Mouse (Mus musculus) adrenal gland, postnatal 36 days (tissue): ENCODE measurements at regions not wholly inside any gene's neighbourhood (a gene's known extent, or its start where the extent isn't known, plus 50 kb on each side); places are given as distances from the start of the nearest gene placed in this dataset.

ENCODE experiments used
- DNase-seq, 2 experiments: peaks; one replicate each; pipeline ENCODE4 v3.0.0; 2021; ENCODE audit warnings: mixed read lengths in 1 of 2

DNA sequence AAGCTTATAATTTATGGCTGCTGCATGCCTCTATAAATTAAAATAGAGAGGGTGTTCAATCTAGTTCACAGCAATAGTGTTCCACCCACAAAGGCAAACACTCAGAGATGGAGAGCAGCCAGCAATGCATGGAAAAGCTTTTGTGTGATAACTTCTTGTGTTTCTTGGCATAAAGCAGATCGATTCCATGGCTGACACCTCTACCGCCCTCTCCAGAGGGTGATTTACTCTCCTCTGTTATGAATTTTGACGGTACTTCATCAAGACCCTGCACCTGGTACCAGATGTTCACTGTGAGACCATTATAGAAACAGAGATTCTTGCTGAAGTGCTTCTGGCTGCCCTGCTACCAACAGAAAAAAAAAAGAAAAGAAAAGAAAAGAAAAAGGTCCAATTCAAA, 54.1 kb upstream of the Btc start:
- no peak for DNase-seq

DNA sequence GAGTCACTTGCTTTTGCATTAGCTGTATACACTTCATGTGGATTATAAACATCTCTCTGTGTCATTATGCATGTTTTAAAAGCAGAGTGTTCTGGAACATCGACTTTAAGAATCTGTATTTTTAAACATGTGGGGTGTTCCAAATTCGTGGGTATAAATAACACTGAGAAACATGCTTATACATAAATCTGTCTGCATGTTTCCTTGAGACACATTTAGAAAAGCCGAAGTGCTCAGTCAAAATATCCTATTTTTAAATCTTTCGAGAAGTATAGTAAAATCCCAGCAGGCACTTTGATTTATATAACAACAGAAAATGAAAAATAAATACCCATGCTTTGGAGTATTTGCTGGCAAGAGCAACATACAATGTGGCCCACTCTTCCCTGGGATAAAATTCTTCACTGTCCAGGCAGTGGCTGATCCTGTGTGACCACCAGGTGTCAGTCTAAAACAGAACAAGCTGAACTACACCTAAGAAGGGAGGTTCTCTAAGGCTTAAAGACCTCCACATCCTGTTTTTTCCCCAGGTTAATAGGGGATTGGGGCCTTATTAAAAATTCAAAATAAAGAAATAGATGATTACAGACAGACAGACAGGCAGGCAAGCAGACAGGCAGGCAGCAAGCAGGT, 52.4 kb upstream of the Parm1 start:
- peak in 1 of 2 experiments; percentile 37 for DNase-seq
